Mouse (Mus musculus): ENCODE measurements around the gene Atpif1. TPM values are rescaled to one million over a fixed set of nuclear protein-coding genes. Genes with fewer than 3 reads are reported as not detected.

The Atpif1 gene
- total RNA-seq, 4 experiments from 2014 or later = 275 to 400 (median 333) TPM

- no peak for DNase-seq
Observed at GRCm38 (mm10) chr4:132526678-132527077, 6.8 kb downstream of the Atpif1 start.

GRCm38 (mm10) chr4:132524808-132525207, 8.7 kb downstream of the Atpif1 start:
- no peak for DNase-seq

- no peak for DNase-seq
Observed at GRCm38 (mm10) chr4:132524321-132524741, 9.1 kb downstream of the Atpif1 start.

- DNase-seq = no peak
Observed at GRCm38 (mm10) chr4:132519188-132519587, 14.3 kb downstream of the Atpif1 start.

- no peak for DNase-seq
Observed at GRCm38 (mm10) chr4:132518066-132518465, 15.4 kb downstream of the Atpif1 start.

- peak; percentile 94 for DNase-seq
Observed at GRCm38 (mm10) chr4:132515369-132516155, 17.9 kb downstream of the Atpif1 start.

- peak; percentile 70 for DNase-seq
Observed at GRCm38 (mm10) chr4:132514555-132515135, 18.8 kb downstream of the Atpif1 start.

GRCm38 (mm10) chr4:132513395-132514273, 19.8 kb downstream of the Atpif1 start:
- DNase-seq = peak; percentile 39

GRCm38 (mm10) chr4:132512080-132512479, 21.4 kb downstream of the Atpif1 start:
- DNase-seq = no peak

- DNase-seq = peak; percentile 98
Observed at GRCm38 (mm10) chr4:132510352-132510798, 23.1 kb downstream of the Atpif1 start, which contains the start of gene Sesn2. Sesn2 (minus strand) TSS chr4:132510501.

- DNase-seq = peak; percentile 79
Observed at GRCm38 (mm10) chr4:132509621-132510296, 23.7 kb downstream of the Atpif1 start.

GRCm38 (mm10) chr4:132507210-132507609, 26.2 kb downstream of the Atpif1 start:
- DNase-seq = no peak

- no peak for DNase-seq
Observed at GRCm38 (mm10) chr4:132506250-132506649, 27.2 kb downstream of the Atpif1 start.

GRCm38 (mm10) chr4:132505800-132506199, 27.7 kb downstream of the Atpif1 start:
- DNase-seq = no peak

GRCm38 (mm10) chr4:132505034-132505738, 28.3 kb downstream of the Atpif1 start:
- DNase-seq = no peak

- no peak for DNase-seq
Observed at GRCm38 (mm10) chr4:132503344-132503743, 30.1 kb downstream of the Atpif1 start.

GRCm38 (mm10) chr4:132501639-132502038, 31.8 kb downstream of the Atpif1 start:
- DNase-seq = no peak

- DNase-seq = no peak
Observed at GRCm38 (mm10) chr4:132494271-132494918, 39.1 kb downstream of the Atpif1 start.

- DNase-seq = no peak
Observed at GRCm38 (mm10) chr4:132492178-132493060, 41.0 kb downstream of the Atpif1 start.

GRCm38 (mm10) chr4:132491748-132492147, 41.7 kb downstream of the Atpif1 start:
- peak; percentile 72 for DNase-seq

All from adrenal gland, adult 8-10 months (tissue).